Mouse (Mus musculus): ENCODE measurements at regions not wholly inside any gene's neighbourhood (a gene's known extent, or its start where the extent isn't known, plus 50 kb on each side); places are given as distances from the start of the nearest gene placed in this dataset.

GRCm38 (mm10) chr16:74500687-74501086 is 89.1 kb upstream of the Robo2 start:
- DNase-seq (ENCODE audit: low spot score), result no peak
- ATAC-seq, result no peak
- Histone ChIP-seq H3K36me3 (ENCODE audit: insufficient read depth, low read length) (no peaks in the 10 kb centered on the region), H3K9me3 (ENCODE audit: low read length) (no peaks in the 10 kb centered on the region), H3K9ac (replicated peaks; ENCODE audit: low read length) (no peak overlapping the region), H3K27ac (no peak overlapping the region), H3K4me3 (ENCODE audit: low read length) (no peak overlapping the region), H3K4me2 (ENCODE audit: low read depth, low read length) (no peak overlapping the region), H3K4me1 (ENCODE audit: insufficient read depth, low read length) (no peaks in the 10 kb centered on the region), H3K27me3 (ENCODE audit: insufficient read depth, low read length) (no peaks in the 10 kb centered on the region)
- TF ChIP-seq CTCF (IDR thresholded peaks at IDR 0.05; ENCODE audit: low read depth), result no peak
- 85% methylated on average over 3 of the region's 3 CpGs for WGBS

GRCm38 (mm10) chr16:74467745-74468420 is 56.3 kb upstream of the Robo2 start:
- Histone ChIP-seq H3K4me2 (ENCODE audit: low read depth, low read length) (no peak overlapping the region), H3K9ac (replicated peaks; ENCODE audit: low read length) (no peak overlapping the region), H3K27me3 (ENCODE audit: insufficient read depth, low read length) (no peaks in the 10 kb centered on the region), H3K9me3 (ENCODE audit: low read length) (no peaks in the 10 kb centered on the region), H3K36me3 (ENCODE audit: insufficient read depth, low read length) (no peaks in the 10 kb centered on the region), H3K27ac (no peak overlapping the region), H3K4me3 (ENCODE audit: low read length) (no peak overlapping the region), H3K4me1 (ENCODE audit: insufficient read depth, low read length) (no peaks in the 10 kb centered on the region)
- WGBS, result 41% methylated on average over 6 of the region's 6 CpGs
- no peak for ATAC-seq
- no peak for TF ChIP-seq CTCF (IDR thresholded peaks at IDR 0.05; ENCODE audit: low read depth)
- no peak for DNase-seq (ENCODE audit: low spot score)

DNA sequence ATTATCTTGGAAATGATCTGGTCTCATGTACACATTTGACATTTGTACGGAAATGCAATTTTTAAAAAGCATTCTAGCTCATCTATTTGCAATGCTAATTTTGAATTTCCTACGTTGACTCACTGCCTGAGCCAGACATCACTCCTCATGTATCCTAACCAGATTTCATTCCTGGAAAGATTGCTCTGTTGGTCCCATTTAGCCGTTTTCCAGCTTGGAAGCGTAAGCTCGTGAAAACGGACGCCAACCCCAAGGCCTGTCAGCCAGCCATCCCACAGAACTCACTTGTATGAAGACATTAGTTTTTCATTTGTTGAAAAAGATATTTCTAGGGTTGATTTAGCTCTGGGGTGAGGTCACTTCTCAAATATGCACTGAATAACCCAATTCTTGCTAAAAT is 55.5 kb upstream of the Robo2 start:
- Histone ChIP-seq H3K4me2 (ENCODE audit: low read depth, low read length) (no peak overlapping the region), H3K4me3 (ENCODE audit: low read length) (no peak overlapping the region), H3K4me1 (ENCODE audit: insufficient read depth, low read length) (no peaks in the 10 kb centered on the region), H3K36me3 (ENCODE audit: insufficient read depth, low read length) (no peaks in the 10 kb centered on the region), H3K9me3 (ENCODE audit: low read length) (no peaks in the 10 kb centered on the region), H3K27ac (no peak overlapping the region), H3K9ac (replicated peaks; ENCODE audit: low read length) (no peak overlapping the region), H3K27me3 (ENCODE audit: insufficient read depth, low read length) (no peaks in the 10 kb centered on the region)
- no peak for TF ChIP-seq CTCF (IDR thresholded peaks at IDR 0.05; ENCODE audit: low read depth)
- DNase-seq (ENCODE audit: low spot score), result no peak
- no peak for ATAC-seq
- whole genome bisulfite sequencing, result 81% methylated on average over 7 of the region's 7 CpGs

DNA sequence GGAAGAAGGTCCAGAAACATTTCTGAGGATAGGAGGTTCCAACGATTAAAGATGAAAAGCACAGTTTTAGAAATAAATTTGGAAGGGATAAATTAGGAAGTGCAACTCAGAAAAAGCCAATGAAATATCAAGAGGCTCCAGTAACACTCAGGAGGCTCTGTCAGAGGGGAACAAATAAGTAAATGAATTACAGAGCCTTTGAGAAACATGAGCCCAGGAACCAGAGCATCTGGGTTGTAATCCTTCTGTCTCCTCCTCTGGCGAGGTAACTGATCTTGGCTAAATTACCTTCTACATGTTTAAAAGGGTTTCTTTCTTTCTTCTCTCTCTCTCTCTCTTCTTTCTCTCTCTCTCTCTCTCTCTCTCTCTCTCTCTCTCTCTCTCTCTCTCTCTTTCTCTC is 53.2 kb upstream of the Robo2 start:
- H3K4me3 ChIP-seq (ENCODE audit: low read length), result no peak overlapping the region
- WGBS, result 54% methylated on average over 2 of the region's 2 CpGs
- DNase-seq (ENCODE audit: low spot score) (no peak), ATAC-seq (no peak)
- H3K27me3 ChIP-seq (ENCODE audit: insufficient read depth, low read length), result no peaks in the 10 kb centered on the region
- no peaks in the 10 kb centered on the region for H3K9me3 ChIP-seq (ENCODE audit: low read length)
- no peaks in the 10 kb centered on the region for H3K36me3 ChIP-seq (ENCODE audit: insufficient read depth, low read length)
- no peak for TF ChIP-seq CTCF (IDR thresholded peaks at IDR 0.05; ENCODE audit: low read depth)
- H3K9ac ChIP-seq (replicated peaks; ENCODE audit: low read length), result no peak overlapping the region
- no peak overlapping the region for H3K4me2 ChIP-seq (ENCODE audit: low read depth, low read length)
- no peak overlapping the region for H3K27ac ChIP-seq
- H3K4me1 ChIP-seq (ENCODE audit: insufficient read depth, low read length), result no peaks in the 10 kb centered on the region

DNA sequence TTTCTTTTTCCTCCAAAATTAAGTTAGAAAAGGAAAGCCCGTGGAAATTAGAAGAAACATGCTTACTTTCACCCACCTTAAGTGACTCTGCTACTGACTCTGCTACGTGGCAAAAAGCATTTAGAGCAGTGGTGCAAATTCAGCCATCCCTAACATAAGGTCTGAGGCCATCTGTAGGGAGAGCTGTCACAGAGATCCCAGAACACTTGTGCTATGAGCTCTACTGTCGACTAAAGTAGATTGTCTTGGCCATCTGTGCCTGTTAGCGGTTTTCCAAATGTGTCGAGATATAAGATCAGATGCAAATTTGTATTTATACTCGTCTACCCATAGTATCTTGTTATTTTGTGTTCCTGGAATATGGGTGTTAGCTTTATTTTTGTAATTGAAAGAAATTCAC is 52.7 kb upstream of the Robo2 start:
- 58% methylated on average over 6 of the region's 6 CpGs for WGBS
- DNase-seq (ENCODE audit: low spot score) (no peak), ATAC-seq (no peak)
- Histone ChIP-seq H3K4me1 (ENCODE audit: insufficient read depth, low read length) (no peaks in the 10 kb centered on the region), H3K27ac (no peak overlapping the region), H3K36me3 (ENCODE audit: insufficient read depth, low read length) (no peaks in the 10 kb centered on the region), H3K4me3 (ENCODE audit: low read length) (no peak overlapping the region), H3K9me3 (ENCODE audit: low read length) (no peaks in the 10 kb centered on the region), H3K4me2 (ENCODE audit: low read depth, low read length) (no peak overlapping the region), H3K27me3 (ENCODE audit: insufficient read depth, low read length) (no peaks in the 10 kb centered on the region), H3K9ac (replicated peaks; ENCODE audit: low read length) (no peak overlapping the region)
- TF ChIP-seq CTCF (IDR thresholded peaks at IDR 0.05; ENCODE audit: low read depth), result no peak

DNA sequence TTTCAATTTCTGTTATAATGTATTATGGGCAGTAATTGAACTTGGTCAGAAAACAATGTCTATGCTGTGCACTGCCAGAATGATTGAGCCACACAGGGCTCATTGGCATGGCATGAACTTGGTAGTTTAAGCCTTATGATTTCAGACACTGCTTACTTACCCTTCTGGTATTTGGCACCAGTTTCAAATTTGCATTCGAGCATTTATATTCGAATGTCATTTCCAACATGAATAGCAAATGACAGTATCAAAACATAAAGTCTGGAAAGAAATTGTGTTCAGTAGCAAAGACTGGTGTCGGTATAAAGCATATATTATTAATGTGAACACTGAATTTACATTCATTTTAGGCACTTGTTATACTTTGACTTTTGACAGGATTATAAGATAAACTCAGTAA is 50.8 kb upstream of the Robo2 start:
- no peak for DNase-seq (ENCODE audit: low spot score)
- Histone ChIP-seq H3K36me3 (ENCODE audit: insufficient read depth, low read length) (no peaks in the 10 kb centered on the region), H3K4me1 (ENCODE audit: insufficient read depth, low read length) (no peaks in the 10 kb centered on the region), H3K4me3 (ENCODE audit: low read length) (no peak overlapping the region), H3K27me3 (ENCODE audit: insufficient read depth, low read length) (no peaks in the 10 kb centered on the region), H3K9ac (replicated peaks; ENCODE audit: low read length) (no peak overlapping the region), H3K9me3 (ENCODE audit: low read length) (no peaks in the 10 kb centered on the region), H3K4me2 (ENCODE audit: low read depth, low read length) (no peak overlapping the region), H3K27ac (no peak overlapping the region)
- TF ChIP-seq CTCF (IDR thresholded peaks at IDR 0.05; ENCODE audit: low read depth), result no peak
- WGBS, result 70% methylated on average over 3 of the region's 3 CpGs
- no peak for ATAC-seq
